Comparison of ENCODE assay signal across 30 mouse cellular contexts in genomic region chr19:59367892-59368291, GRCm38 (mm10). TPM values are rescaled to one million over a fixed set of nuclear protein-coding genes. Genes with fewer than 3 reads are reported as not detected.
DNase-seq lines count a peak whose midpoint lies in the region; ATAC-seq and TF ChIP-seq lines count a peak whose summit lies in the region.
"Had no signal": no experiment of that assay in that cellular context is flagged by ENCODE, and none has a peak within 500 bp of the region (broad histone marks: within the 10 kb centered on the region; RNA-seq: fewer than 3 reads in every experiment).

No protein-coding gene starts in this region.

- H3K27me3 ChIP-seq in forebrain, embryonic 11.5 days (ENCODE audit: control insufficient read depth, insufficient read depth, low read length): no peaks in the 10 kb centered on the region
- no peaks in the 10 kb centered on the region for H3K27me3 ChIP-seq in forebrain, postnatal 0 days (ENCODE audit: insufficient read depth, low read length)
- H3K27me3 ChIP-seq in Patski: peaks cover 35% of the 10 kb centered on the region
- H3K27me3 ChIP-seq in intestine, postnatal 0 days (replicated peaks; ENCODE audit: control insufficient read depth, insufficient read depth, low read length): no peaks in the 10 kb centered on the region
- H3K27me3 ChIP-seq in stomach, embryonic 16.5 days (ENCODE audit: control insufficient read depth, insufficient read depth, low read length): no peaks in the 10 kb centered on the region
- H3K27me3 ChIP-seq: embryonic facial prominence, embryonic 13.5 days; forebrain, embryonic 13.5 days; hindbrain, embryonic 13.5 days had no signal

- H3K36me3 ChIP-seq in forebrain, embryonic 11.5 days (ENCODE audit: control insufficient read depth, insufficient read depth, low read length): no peaks in the 10 kb centered on the region
- no peaks in the 10 kb centered on the region for H3K36me3 ChIP-seq in forebrain, postnatal 0 days (ENCODE audit: insufficient read depth)
- H3K36me3 ChIP-seq in intestine, postnatal 0 days (ENCODE audit: control insufficient read depth, insufficient read depth): no peaks in the 10 kb centered on the region
- no peaks in the 10 kb centered on the region for H3K36me3 ChIP-seq in stomach, embryonic 16.5 days (ENCODE audit: control insufficient read depth, insufficient read depth, low read length)
- H3K36me3 ChIP-seq: embryonic facial prominence, embryonic 10.5 days; embryonic facial prominence, embryonic 13.5 days; heart, embryonic 12.5 days; heart, embryonic 15.5 days; hindbrain, embryonic 10.5 days; hindbrain, embryonic 13.5 days had no signal

- no peak overlapping the region for H3K4me3 ChIP-seq in forebrain, embryonic 11.5 days (ENCODE audit: low read depth, low read length)
- H3K4me3 ChIP-seq in forebrain, postnatal 0 days (ENCODE audit: low read depth, low read length): no peak overlapping the region
- no peak overlapping the region for H3K4me3 ChIP-seq in intestine, postnatal 0 days (ENCODE audit: low read depth, low read length)
- H3K4me3 ChIP-seq in stomach, embryonic 16.5 days (replicated peaks; ENCODE audit: low read length): no peak overlapping the region
- H3K4me3 ChIP-seq: embryonic facial prominence, embryonic 10.5 days; embryonic facial prominence, embryonic 13.5 days; erythroblast, embryonic 14.5 days; forebrain, embryonic 13.5 days; gastrocnemius, adult 2 months; heart, embryonic 12.5 days; heart, embryonic 15.5 days; hindbrain, embryonic 10.5 days; hindbrain, embryonic 13.5 days had no signal

- in situ Hi-C loops in Patski (cut with MboI; ENCODE audit: low pct_unique_long_range_greater_than_20kb): no loop called here

- no peak overlapping the region for H3K4me2 ChIP-seq in forebrain, embryonic 11.5 days (ENCODE audit: low read depth, low read length, severe bottlenecking)
- no peak overlapping the region for H3K4me2 ChIP-seq in forebrain, postnatal 0 days (ENCODE audit: low read depth)
- no peak overlapping the region for H3K4me2 ChIP-seq in intestine, postnatal 0 days (replicated peaks; ENCODE audit: low read depth)
- H3K4me2 ChIP-seq in stomach, embryonic 16.5 days (ENCODE audit: low read depth, low read length): no peak overlapping the region
- H3K4me2 ChIP-seq: embryonic facial prominence, embryonic 13.5 days; forebrain, embryonic 13.5 days; heart, embryonic 12.5 days; heart, embryonic 15.5 days; hindbrain, embryonic 13.5 days had no signal

- no peaks in the 10 kb centered on the region for H3K9me3 ChIP-seq in forebrain, embryonic 11.5 days (ENCODE audit: control insufficient read depth, low read length)
- H3K9me3 ChIP-seq in forebrain, postnatal 0 days (ENCODE audit: low read length): no peaks in the 10 kb centered on the region
- no peaks in the 10 kb centered on the region for H3K9me3 ChIP-seq in intestine, postnatal 0 days (ENCODE audit: control insufficient read depth)
- no peaks in the 10 kb centered on the region for H3K9me3 ChIP-seq in stomach, embryonic 16.5 days (replicated peaks; ENCODE audit: control insufficient read depth, low read length)
- H3K9me3 ChIP-seq: embryonic facial prominence, embryonic 10.5 days; embryonic facial prominence, embryonic 13.5 days; forebrain, embryonic 13.5 days; heart, embryonic 15.5 days; hindbrain, embryonic 13.5 days had no signal

- H3K27ac ChIP-seq in forebrain, embryonic 11.5 days (ENCODE audit: low read depth, low read length): no peak overlapping the region
- H3K27ac ChIP-seq in forebrain, postnatal 0 days (ENCODE audit: low read depth, low read length): no peak overlapping the region
- H3K27ac ChIP-seq in intestine, postnatal 0 days (ENCODE audit: low read depth, low read length): peak overlapping the region; percentile 66
- H3K27ac ChIP-seq in stomach, embryonic 16.5 days (ENCODE audit: low read length): no peak overlapping the region
- H3K27ac ChIP-seq: embryonic facial prominence, embryonic 10.5 days; embryonic facial prominence, embryonic 13.5 days; forebrain, embryonic 13.5 days; gastrocnemius, adult 2 months; heart, embryonic 15.5 days; hindbrain, embryonic 10.5 days; hindbrain, embryonic 13.5 days had no signal

- TF ChIP-seq CTCF in forebrain, postnatal 0 days (IDR thresholded peaks at IDR 0.05; ENCODE audit: low read depth): no peak
- no peak for TF ChIP-seq CTCF in Patski (IDR thresholded peaks at IDR 0.05)
- TF ChIP-seq CTCF in intestine, postnatal 0 days (IDR thresholded peaks at IDR 0.05; ENCODE audit: low read depth): no peak

- no peak overlapping the region for H3K9ac ChIP-seq in forebrain, embryonic 11.5 days (ENCODE audit: low read length)
- H3K9ac ChIP-seq in forebrain, postnatal 0 days: no peak overlapping the region
- H3K9ac ChIP-seq in intestine, postnatal 0 days (ENCODE audit: low read depth, low read length): no peak overlapping the region
- no peak overlapping the region for H3K9ac ChIP-seq in stomach, embryonic 16.5 days (ENCODE audit: low read length)
- H3K9ac ChIP-seq: embryonic facial prominence, embryonic 13.5 days; forebrain, embryonic 13.5 days; heart, embryonic 12.5 days; heart, embryonic 15.5 days; hindbrain, embryonic 13.5 days had no signal

- 94% methylated on average over 4 of the region's 4 CpGs for WGBS in forebrain, embryonic 11.5 days
- WGBS in forebrain, postnatal 0 days: 81% methylated on average over 4 of the region's 4 CpGs
- 45% methylated on average over 4 of the region's 4 CpGs for WGBS in intestine, postnatal 0 days
- 79% methylated on average over 4 of the region's 4 CpGs for WGBS in stomach, embryonic 16.5 days

- no peak for ATAC-seq in forebrain, embryonic 11.5 days (replicated peaks; ENCODE audit: low FRiP score)
- ATAC-seq in forebrain, postnatal 0 days: no peak
- ATAC-seq in Patski: peak; percentile 12
- peak; percentile 85 for ATAC-seq in intestine, postnatal 0 days
- ATAC-seq in stomach, embryonic 16.5 days (ENCODE audit: insufficient read depth, low FRiP score): peak; percentile 37; the same call in 1 of the 2 replicates
- ATAC-seq: forebrain, embryonic 13.5 days; forebrain, embryonic 16.5 days; hindbrain, embryonic 16.5 days had no signal

- POLR2A ChIA-PET in Patski (lab: Charles Lee): interaction anchor here (0.9 kb wide), 1 partner anchor 9 kb away, joined by 3 read pairs; no protein-coding TSS in a partner anchor

- H3K4me1 ChIP-seq in forebrain, embryonic 11.5 days (replicated peaks; ENCODE audit: control insufficient read depth, insufficient read depth, low read length): no peaks in the 10 kb centered on the region
- H3K4me1 ChIP-seq in forebrain, postnatal 0 days (ENCODE audit: insufficient read depth): no peaks in the 10 kb centered on the region
- H3K4me1 ChIP-seq in intestine, postnatal 0 days (replicated peaks; ENCODE audit: control insufficient read depth, insufficient read depth, low read length): no peaks in the 10 kb centered on the region; the same call in 1 of the 2 replicates
- no peaks in the 10 kb centered on the region for H3K4me1 ChIP-seq in stomach, embryonic 16.5 days (ENCODE audit: control insufficient read depth, insufficient read depth, low read length)
- H3K4me1 ChIP-seq: embryonic facial prominence, embryonic 13.5 days; forebrain, embryonic 13.5 days; heart, embryonic 12.5 days; heart, embryonic 15.5 days; hindbrain, embryonic 13.5 days had no signal

- CTCF ChIA-PET in Patski (lab: Charles Lee): no interaction called here

- DNase-seq in forebrain, embryonic 11.5 days (ENCODE audit: low spot score): peak; percentile 41
- DNase-seq in forebrain, postnatal 0 days: no peak
- DNase-seq in Patski (ENCODE audit: low read depth, low spot score): no peak
- no peak for DNase-seq in urinary bladder, postnatal 4 days (ENCODE audit: low spot score in 2 of 2)
- DNase-seq in adrenal gland, adult (ENCODE audit: inconsistent age in 2 of 2, low spot score in 1 of 2): no peak
- no peak for DNase-seq in neural tube, embryonic 10.5 days (ENCODE audit: extremely low spot score, low spot score)
- DNase-seq: adrenal gland, adult 2 months; adrenal gland, postnatal 14 days; cerebellum, adult 11-12 months; cerebellum, adult 8-10 months; cerebellum, postnatal 10 days; cerebellum, postnatal 36 days; embryo, embryonic 11 days; gastrocnemius, adult 2 months; gastrocnemius, postnatal 14 days; heart, adult 11 months; heart, postnatal 10 days; heart, postnatal 36 days had no signal

RNA-seq across cellular contexts. Expression of gene Pdzd8, which starts 22.3 kb away (rescaled TPM):
- 17.6 and 18.8 TPM in 2 replicates for polyA plus RNA-seq in forebrain, embryonic 11.5 days (2014; fragmentation: Nextera tagmentation; extraction: Ambion mirVana)
- 40.5 and 47.6 TPM in 2 replicates for total RNA-seq in forebrain, postnatal 0 days (2014; rRNA removed)
- 6.5 and 8.7 TPM in 2 replicates for polyA plus RNA-seq in forebrain, postnatal 0 days (2015; fragmentation: Nextera tagmentation; extraction: Ambion mirVana)
- polyA plus RNA-seq in Patski (2021): 38.5 TPM
- 6.1 and 7.0 TPM in 2 replicates for polyA plus RNA-seq in intestine, postnatal 0 days (2015; fragmentation: Nextera tagmentation; extraction: Ambion mirVana)
- 6.4 and 6.9 TPM in 2 replicates for polyA plus RNA-seq in stomach, embryonic 16.5 days (2015; fragmentation: Nextera tagmentation; extraction: Ambion mirVana)

RNA-seq across cellular contexts. Expression of gene Rps12-ps3, which starts 45.8 kb away (rescaled TPM):
- 9.5 and 13.5 TPM in 2 replicates for polyA plus RNA-seq in forebrain, embryonic 11.5 days (2014; fragmentation: Nextera tagmentation; extraction: Ambion mirVana)
- total RNA-seq in forebrain, postnatal 0 days (2014; rRNA removed): 79.8 and 91.9 TPM in 2 replicates
- 3.6 and 6.9 TPM in 2 replicates for polyA plus RNA-seq in forebrain, postnatal 0 days (2015; fragmentation: Nextera tagmentation; extraction: Ambion mirVana)
- polyA plus RNA-seq in Patski (2021): 1,107 TPM
- 20.0 and 27.4 TPM in 2 replicates for polyA plus RNA-seq in intestine, postnatal 0 days (2015; fragmentation: Nextera tagmentation; extraction: Ambion mirVana)
- 24.4 and 42.3 TPM in 2 replicates for polyA plus RNA-seq in stomach, embryonic 16.5 days (2015; fragmentation: Nextera tagmentation; extraction: Ambion mirVana)

Comparison
In these comparisons a context has a peak if more than half of its experiments do, and no peak if none do; other contexts are left out.
1. ATAC-seq: peak in Patski (single experiment), intestine, postnatal 0 days (single experiment) and stomach, embryonic 16.5 days (single experiment); none in forebrain, embryonic 11.5 days (single experiment) and forebrain, postnatal 0 days (single experiment).
2. RNA of gene Rps12-ps3, which starts 45.8 kb away (polyA plus RNA-seq): 1,107 TPM in Patski (single experiment); 24.4 to 42.3 TPM in stomach, embryonic 16.5 days, 20.0 to 27.4 TPM in intestine, postnatal 0 days, 9.5 to 13.5 TPM in forebrain, embryonic 11.5 days and 3.6 to 6.9 TPM in forebrain, postnatal 0 days; every median in the first group is over 10 times any median in the second.